Mouse (Mus musculus): ENCODE results near the gene Dmrtc2.

DNA sequence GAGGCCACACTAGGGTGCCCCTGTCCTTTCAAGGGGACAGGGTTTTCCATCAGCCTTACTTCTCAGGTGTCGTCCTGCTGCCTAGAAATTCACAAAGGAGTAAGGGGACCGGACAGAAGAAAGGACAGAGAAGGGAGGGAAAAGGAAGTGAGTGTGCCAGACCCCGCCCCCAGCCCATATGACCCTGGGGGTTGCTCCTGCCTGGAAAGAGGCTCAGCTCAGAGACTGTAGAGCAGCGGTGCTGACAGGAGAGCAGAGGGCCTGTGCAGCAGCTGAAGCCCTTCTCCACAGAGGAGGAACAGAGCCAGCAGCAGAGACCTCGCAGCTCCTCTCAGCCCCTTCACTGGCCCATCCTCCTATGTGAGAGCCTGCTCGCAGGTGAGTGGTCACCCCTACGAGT is 16.2 kb upstream of the Dmrtc2 start:
- TF ChIP-seq CTCF (IDR thresholded peaks at IDR 0.05; ENCODE audit: low read depth) (no peak), EP300 (IDR thresholded peaks at IDR 0.05; ENCODE audit: low read depth) (no peak)

All from heart, postnatal 0 days (tissue).